Mouse (Mus musculus): ENCODE results near the gene Timm13.

DNA sequence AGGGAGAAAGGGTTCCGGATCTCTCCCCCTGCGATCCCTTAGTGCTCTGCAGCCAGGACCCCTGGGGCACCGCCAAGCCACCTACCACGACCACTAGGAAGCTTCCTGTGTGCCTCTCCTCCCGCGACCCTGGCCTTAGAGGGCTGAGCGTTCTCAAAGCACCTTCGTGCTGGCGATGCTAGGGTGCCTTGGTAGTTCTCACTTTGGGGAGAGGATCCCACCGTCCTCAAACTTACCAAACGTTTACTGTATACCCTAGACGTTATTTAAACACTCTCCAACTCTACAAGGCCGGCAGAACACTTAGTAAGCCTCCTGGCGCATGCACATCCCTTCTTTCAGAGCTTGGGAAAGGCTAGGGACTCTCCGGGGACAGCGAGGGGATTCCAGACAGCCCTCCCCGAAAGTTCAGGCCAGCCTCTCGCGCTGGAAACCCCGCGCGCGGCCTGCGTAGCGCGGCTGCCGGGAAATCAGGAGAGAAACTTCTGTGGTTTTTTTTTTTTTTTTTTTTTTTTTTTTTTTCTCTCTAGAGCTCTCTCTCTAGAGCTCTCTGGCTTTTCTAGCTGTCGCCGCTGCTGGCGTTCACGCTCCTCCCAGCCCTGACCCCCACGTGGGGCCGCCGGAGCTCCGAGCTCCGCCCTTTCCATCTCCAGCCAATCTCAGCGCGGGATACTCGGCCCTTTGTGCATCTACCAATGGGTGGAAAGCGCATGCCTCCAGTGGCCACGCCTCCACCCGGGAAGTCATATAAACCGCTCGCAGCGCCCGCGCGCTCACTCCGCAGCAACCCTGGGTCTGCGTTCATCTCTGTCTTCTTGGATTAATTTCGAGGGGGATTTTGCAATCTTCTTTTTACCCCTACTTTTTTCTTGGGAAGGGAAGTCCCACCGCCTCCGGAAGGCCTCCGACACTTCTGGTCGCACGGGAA, 28.8 kb upstream of the Timm13 start, which contains the start of gene Gadd45b:
- TF ChIP-seq CTCF (IDR thresholded peaks at IDR 0.05; ENCODE audit: borderline replicate concordance, control insufficient read depth, extremely low read depth, insufficient read depth, low read length, poor library complexity) = no peak
- peak; percentile 97 for TF ChIP-seq POLR2A (IDR thresholded peaks at IDR 0.05; ENCODE audit: control insufficient read depth, extremely low read depth, insufficient read depth, low read length, poor library complexity)
